Mouse (Mus musculus) cerebellum, postnatal 10 days (tissue): ENCODE data around the gene Gdf3.
"Not testable (repeated sequence)": the region's sequence is repeated elsewhere in the genome, so short reads cannot be mapped to it uniquely, and the experiment has no call there.

Source experiments
- DNase-seq, 2 experiments: peaks; one replicate each; pipeline ENCODE4 v3.0.0; 2021; ENCODE audit warnings: mixed read lengths in 2 of 2

The Gdf3 gene

GRCm38 (mm10) chr6:122609771-122610170 is at the start of gene Gdf3:
Gene Gdf3 (minus strand): TSS chr6:122610087.
- DNase-seq: peak; percentile 64

- DNase-seq: no peak
These were observed 49.7 kb upstream of the Gdf3 start for GRCm38 (mm10) chr6:122659567-122659966.

GRCm38 (mm10) chr6:122657630-122658029 is 47.7 kb upstream of the Gdf3 start:
- no peak for DNase-seq

GRCm38 (mm10) chr6:122654301-122654700 is 44.4 kb upstream of the Gdf3 start:
- DNase-seq: no peak

GRCm38 (mm10) chr6:122650398-122650980 is 40.6 kb upstream of the Gdf3 start:
- DNase-seq: no peak

GRCm38 (mm10) chr6:122649903-122650302 is 40.0 kb upstream of the Gdf3 start:
- DNase-seq: no peak

- not testable (repeated sequence) for DNase-seq
These were observed 34.3 kb upstream of the Gdf3 start for GRCm38 (mm10) chr6:122644196-122644595.

- not testable (repeated sequence) for DNase-seq
These were observed 27.7 kb upstream of the Gdf3 start for GRCm38 (mm10) chr6:122637566-122637965.

- DNase-seq: no peak
These were observed 26.8 kb upstream of the Gdf3 start for GRCm38 (mm10) chr6:122636666-122637065.

- no peak for DNase-seq
These were observed 25.4 kb upstream of the Gdf3 start for GRCm38 (mm10) chr6:122635315-122635714.

- peak; percentile 42 to 55 for DNase-seq
These were observed 23.5 kb upstream of the Gdf3 start for GRCm38 (mm10) chr6:122633411-122633810.

- no peak for DNase-seq
These were observed 17.7 kb upstream of the Gdf3 start for GRCm38 (mm10) chr6:122627469-122628108.

GRCm38 (mm10) chr6:122626110-122626509 is 16.2 kb upstream of the Gdf3 start, which contains the start of gene Dppa3:
Gene Dppa3 (plus strand): TSS chr6:122626410.
- DNase-seq: no peak

- no peak for DNase-seq
These were observed 15.3 kb upstream of the Gdf3 start for GRCm38 (mm10) chr6:122625156-122625555.

GRCm38 (mm10) chr6:122624480-122624879 is 14.6 kb upstream of the Gdf3 start:
- no peak for DNase-seq

- no peak for DNase-seq
These were observed 11.2 kb upstream of the Gdf3 start for GRCm38 (mm10) chr6:122621066-122621465.

- no peak for DNase-seq
These were observed 6.1 kb upstream of the Gdf3 start for GRCm38 (mm10) chr6:122616022-122616421.

GRCm38 (mm10) chr6:122614047-122614446 is 4.2 kb upstream of the Gdf3 start:
- peak; percentile 35 to 48 for DNase-seq

GRCm38 (mm10) chr6:122612426-122612825 is 2.5 kb upstream of the Gdf3 start:
- no peak for DNase-seq

GRCm38 (mm10) chr6:122609377-122609728 is 534 bp downstream of the Gdf3 start:
- DNase-seq: peak; percentile 15 to 31

GRCm38 (mm10) chr6:122608434-122609376 is 1.2 kb downstream of the Gdf3 start:
- DNase-seq: no peak

GRCm38 (mm10) chr6:122607700-122608099 is 2.2 kb downstream of the Gdf3 start:
- DNase-seq: no peak

GRCm38 (mm10) chr6:122606661-122607060 is 3.2 kb downstream of the Gdf3 start:
- DNase-seq: no peak

GRCm38 (mm10) chr6:122605483-122605882 is 4.4 kb downstream of the Gdf3 start:
- no peak for DNase-seq
